Mouse (Mus musculus): ENCODE measurements around the gene Galr3.

GRCm38 (mm10) chr15:79042721-79043491 lies 1.2 kb downstream of the Galr3 start:
- no peak for TF ChIP-seq GATA1 (IDR thresholded peaks at IDR 0.05; ENCODE audit: low read depth, low read length)
- no peak for TF ChIP-seq TAL1 (IDR thresholded peaks at IDR 0.05; ENCODE audit: low read length)
- TF ChIP-seq RAD21 (IDR thresholded peaks at IDR 0.05; ENCODE audit: low read depth, low read length), result no peak
- no peak for TF ChIP-seq POLR2A (IDR thresholded peaks at IDR 0.05; ENCODE audit: control insufficient read depth in 1 of 2, insufficient read depth in 1 of 2, low read depth in 1 of 2, low read length in 2 of 2, poor library complexity in 1 of 2)
- TF ChIP-seq HCFC1 (IDR thresholded peaks at IDR 0.05; ENCODE audit: low read depth, low read length), result no peak
- no peak for TF ChIP-seq KAT2A (conservative IDR thresholded peaks at IDR 0.05; ENCODE audit: low read depth, low read length)
- TF ChIP-seq ZMIZ1 (IDR thresholded peaks at IDR 0.05; ENCODE audit: low read depth, low read length), result no peak
- TF ChIP-seq CTCF (IDR thresholded peaks at IDR 0.05 in 2 of 3, conservative IDR thresholded peaks at IDR 0.05 in 1 of 3; ENCODE audit: control insufficient read depth in 1 of 3, insufficient read depth in 1 of 3, low read depth in 2 of 3, low read length in 3 of 3, poor library complexity in 1 of 3, severe bottlenecking in 1 of 3), result no peak
- no peak for TF ChIP-seq EP300 (IDR thresholded peaks at IDR 0.05; ENCODE audit: low read depth in 1 of 2, low read length in 2 of 2)
- TF ChIP-seq JUND (IDR thresholded peaks at IDR 0.05; ENCODE audit: low read depth, low read length), result no peak
- no peak for TF ChIP-seq ZC3H11A (IDR thresholded peaks at IDR 0.05; ENCODE audit: low read depth, low read length)
- TF ChIP-seq USF1 (IDR thresholded peaks at IDR 0.05; ENCODE audit: low read depth, low read length), result no peak
- no peak for TF ChIP-seq CHD2 (IDR thresholded peaks at IDR 0.05; ENCODE audit: low read length)
- no peak for TF ChIP-seq TBP (IDR thresholded peaks at IDR 0.05; ENCODE audit: low read depth, low read length)
